Mouse (Mus musculus) stomach, postnatal 0 days (tissue): ENCODE data around the gene Kpna3.

Experiments
- CTCF ChIP-seq: IDR thresholded peaks from 2 replicates; pipeline ENCODE4 v1.5.1; 2016; ENCODE audit warnings: antibody characterized with exemption, low read depth, mild to moderate bottlenecking, moderate library complexity
- EP300 ChIP-seq: optimal IDR thresholded peaks from 2 replicates; pipeline ENCODE3; 2016; ENCODE audit warnings: antibody characterized with exemption

GRCm38 (mm10) chr14:61354251-61355235 is 85.1 kb downstream of the Kpna3 start:
- TF ChIP-seq CTCF (no peak), EP300 (peak; percentile 51)
